Mouse (Mus musculus) urinary bladder, postnatal 14 days (tissue): Measurements from ENCODE around the gene Amn.

ENCODE experiments used
- DNase-seq: peaks from one replicate; pipeline ENCODE4 v3.0.0; 2021; ENCODE audit warnings: low spot score

Amn gene

DNA sequence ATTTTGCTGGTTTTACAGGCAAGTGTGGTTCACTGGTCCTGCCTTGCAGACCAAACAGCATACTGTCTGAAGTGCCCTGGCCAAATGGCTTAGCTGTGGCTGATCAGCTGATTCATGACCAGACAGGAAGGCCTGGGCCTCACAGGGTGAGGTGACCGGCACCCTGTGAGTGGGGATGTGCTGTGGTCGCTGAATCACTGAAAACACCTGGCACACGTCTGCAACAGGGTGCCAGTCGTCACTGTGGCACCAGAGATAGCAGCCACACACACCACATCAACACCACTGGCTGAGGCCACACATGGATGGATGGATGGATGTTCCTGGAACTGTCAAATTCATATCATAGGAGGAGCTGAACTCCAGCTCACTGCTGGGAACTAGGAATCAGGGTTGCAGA, 52.5 kb downstream of the Amn start:
- no peak for DNase-seq

DNA sequence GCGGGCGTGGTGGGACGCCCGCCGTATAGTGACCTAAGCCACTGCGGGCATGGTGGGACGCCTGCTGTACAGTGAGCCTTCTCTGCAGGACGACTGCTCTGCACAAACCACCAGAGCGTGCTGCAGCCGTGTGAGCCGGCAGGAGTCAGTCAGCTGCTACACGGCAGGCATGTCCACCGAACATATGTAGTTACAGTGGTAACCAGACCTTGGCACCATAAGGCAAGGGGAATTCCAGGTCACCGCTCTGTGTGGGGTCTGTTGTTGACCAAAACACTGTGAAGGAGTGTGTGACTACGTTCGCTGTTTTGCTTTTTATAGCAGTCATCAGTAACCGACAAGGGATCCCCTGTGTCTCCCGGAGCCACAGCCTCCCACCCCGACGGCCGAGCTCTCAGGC, 53.6 kb downstream of the Amn start:
- no peak for DNase-seq

DNA sequence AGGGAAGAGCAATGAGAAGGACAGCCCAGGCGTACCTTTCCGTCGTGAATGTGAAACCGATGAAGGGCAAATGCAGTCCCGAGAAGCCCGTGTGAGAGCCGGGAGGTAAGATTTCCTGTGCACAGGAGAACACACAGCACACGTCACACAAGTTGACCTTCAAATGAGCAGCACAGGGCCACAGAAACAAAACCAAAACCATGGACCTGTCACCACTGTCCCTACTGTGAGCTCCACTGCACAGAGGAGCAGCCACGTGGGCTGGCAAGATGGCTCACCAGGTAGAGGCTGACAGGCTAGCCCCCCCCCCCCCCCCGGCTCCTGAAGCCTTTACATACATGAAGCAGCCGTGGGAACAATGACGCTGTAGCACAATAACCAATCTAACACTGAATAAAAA, 54.1 kb downstream of the Amn start:
- no peak for DNase-seq

DNA sequence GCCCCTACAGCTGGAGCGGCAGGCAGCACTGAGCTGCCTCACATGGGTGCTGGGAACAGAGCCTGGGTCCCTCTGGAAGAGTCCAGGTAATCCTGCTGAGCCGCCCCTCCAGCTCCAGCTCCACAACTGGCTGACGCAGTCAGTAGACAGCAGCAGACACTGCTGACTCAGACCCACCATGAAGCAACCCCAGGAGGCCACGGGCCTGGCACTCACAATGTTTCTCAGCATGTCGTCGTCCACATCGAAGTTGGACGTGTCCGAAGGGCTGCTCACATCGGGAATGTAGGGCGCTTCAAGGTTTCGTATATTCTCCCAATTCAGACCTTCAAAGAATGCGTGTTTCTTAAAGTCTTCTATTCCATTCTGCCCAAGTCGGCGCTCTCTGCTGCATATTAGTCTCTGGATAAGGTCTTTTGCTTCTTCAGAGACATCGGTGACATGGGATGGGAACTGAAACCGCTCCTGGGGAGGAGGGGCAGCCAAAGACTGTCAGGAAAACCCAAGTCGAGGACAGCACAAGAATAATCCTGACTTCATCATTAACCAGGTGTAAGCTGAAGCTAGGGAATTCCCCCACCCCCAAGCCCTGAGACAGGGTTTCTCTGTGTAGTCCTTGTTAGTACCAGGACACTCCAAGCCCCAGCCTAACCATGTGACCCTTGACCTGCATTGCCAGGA, 55.0 kb downstream of the Amn start:
- DNase-seq: no peak
